Mouse (Mus musculus) G1E (cell line): ENCODE results near the gene Wdr46. TPM values are rescaled to one million over a fixed set of nuclear protein-coding genes. Genes with fewer than 3 reads are reported as not detected.
"Not testable (repeated sequence)": the region's sequence is repeated elsewhere in the genome, so short reads cannot be mapped to it uniquely, and the experiment has no call there.

Experiments
- ATAC-seq: 2 replicates; pipeline ENCODE4 v1.8.0; 2016; ENCODE audit warnings: mild to moderate bottlenecking; ENCODE audit not compliant: insufficient number of reproducible peaks, poor library complexity, low FRiP score, severe bottlenecking; ENCODE audit errors: extremely low read depth
- DNase-seq: peaks from one replicate; pipeline ENCODE4 v3.0.0; 2012; ENCODE audit warnings: low spot score
- H3K27me3 ChIP-seq: 2 replicates; pipeline ENCODE4 v1.6.1; 2012; ENCODE audit warnings: mild to moderate bottlenecking, low read length, inconsistent platforms; ENCODE audit not compliant: insufficient read depth
- H3K36me3 ChIP-seq: replicated peaks from 2 replicates; pipeline ENCODE3; 2012; ENCODE audit warnings: mild to moderate bottlenecking, inconsistent platforms
- H3K4me1 ChIP-seq: 2 replicates; pipeline ENCODE4 v1.6.1; 2012; ENCODE audit warnings: low read depth, low read length, inconsistent platforms, mixed read lengths; ENCODE audit not compliant: insufficient read depth
- H3K4me3 ChIP-seq: 2 replicates; pipeline ENCODE4 v1.5.1; 2012; ENCODE audit warnings: low read depth, mild to moderate bottlenecking, inconsistent platforms, low read length, moderate library complexity, mixed read lengths
- H3K9me3 ChIP-seq: replicated peaks from 2 replicates; pipeline ENCODE4 v1.6.1; 2012; ENCODE audit warnings: inconsistent platforms
- CTCF ChIP-seq: IDR thresholded peaks from 2 replicates; pipeline ENCODE4 v1.5.1; 2012; ENCODE audit warnings: low read depth, low read length, inconsistent platforms, mixed read lengths
- GATA1 ChIP-seq: IDR thresholded peaks from 2 replicates; pipeline ENCODE4 v1.6.1; 2012; ENCODE audit warnings: borderline replicate concordance, low read length, inconsistent platforms, mixed read lengths
- GATA2 ChIP-seq: IDR thresholded peaks from 2 replicates; pipeline ENCODE4 v1.6.1; 2012; ENCODE audit warnings: low read depth, low read length, inconsistent platforms, borderline replicate concordance
- POLR2AphosphoS5 ChIP-seq: IDR thresholded peaks from 2 replicates; pipeline ENCODE4 v1.6.1; 2012; ENCODE audit warnings: low read depth, low read length, inconsistent platforms; ENCODE audit not compliant: insufficient replicate concordance
- TAL1 ChIP-seq: conservative IDR thresholded peaks from 2 replicates; pipeline ENCODE4 v1.6.1; 2012; ENCODE audit warnings: low read depth, low read length, inconsistent platforms, mixed read lengths
- polyA plus RNA-seq: library from polyadenylated mRNA; stranded (reverse); fragments of >175 nt; gene quantifications from 2 replicates; pipeline ENCODE4 v1.2.3, GENCODE M21; 2012
- total RNA-seq, 2 experiments: library from RNA; stranded (forward) in 1 of 2; stranded (reverse) in 1 of 2; fragments of 200-1000 nt in 1 of 2; fragments of >200 nt in 1 of 2; fragmentation: Nextera tagmentation in 1 of 2; gene quantifications; 2 replicates each; pipeline ENCODE4 v1.2.3; 2014 to 2017

The Wdr46 gene
- total and polyA plus RNA-seq, 3 experiments: 29.6 to 72.2 (median 31.1) TPM

DNA sequence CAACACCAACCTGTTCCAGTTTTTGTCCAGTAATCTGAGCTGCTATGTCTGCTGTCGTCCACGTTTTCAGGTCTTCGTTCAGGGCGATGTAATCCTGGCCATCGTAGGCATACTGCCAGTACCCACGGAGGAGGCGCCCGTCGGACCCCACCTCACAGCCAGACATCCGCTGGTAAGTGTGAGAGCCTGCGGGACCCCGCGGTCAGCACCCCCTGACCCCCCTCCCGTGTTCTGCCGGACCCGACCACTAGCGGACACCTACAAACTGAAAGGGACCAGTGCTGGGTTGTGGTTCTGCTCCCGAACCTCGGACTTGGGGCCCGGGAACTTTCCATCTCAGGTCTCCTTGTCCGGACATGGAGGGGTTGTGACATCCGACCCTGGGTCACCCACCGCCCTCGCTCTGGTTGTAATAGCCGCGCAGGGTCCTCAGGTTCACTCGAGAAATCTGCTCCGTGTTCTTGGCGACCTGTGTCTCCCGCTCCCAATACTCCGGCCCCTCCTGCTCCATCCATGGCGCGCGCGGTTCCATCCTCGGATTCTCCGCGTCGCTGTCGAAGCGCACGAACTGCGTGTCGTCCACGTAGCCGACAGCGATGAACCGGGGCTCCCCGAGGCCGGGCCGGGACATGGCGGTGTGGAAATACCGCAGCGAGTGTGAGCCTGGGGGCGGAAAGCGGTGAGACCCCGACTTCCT lies 37.5 kb downstream of the Wdr46 start:
- DNase-seq (no peak), ATAC-seq (no peak)
- peak overlapping the region; percentile 77 for H3K4me3 ChIP-seq
- H3K4me1 ChIP-seq: peaks cover 53% of the 10 kb centered on the region
- H3K36me3 ChIP-seq: peaks cover 16% of the 10 kb centered on the region
- H3K27me3 ChIP-seq: peaks cover 9% of the 10 kb centered on the region
- TF ChIP-seq CTCF (no peak), POLR2AphosphoS5 (no peak), GATA1 (no peak), GATA2 (no peak), TAL1 (no peak)
- H3K9me3 ChIP-seq: no peaks in the 10 kb centered on the region

DNA sequence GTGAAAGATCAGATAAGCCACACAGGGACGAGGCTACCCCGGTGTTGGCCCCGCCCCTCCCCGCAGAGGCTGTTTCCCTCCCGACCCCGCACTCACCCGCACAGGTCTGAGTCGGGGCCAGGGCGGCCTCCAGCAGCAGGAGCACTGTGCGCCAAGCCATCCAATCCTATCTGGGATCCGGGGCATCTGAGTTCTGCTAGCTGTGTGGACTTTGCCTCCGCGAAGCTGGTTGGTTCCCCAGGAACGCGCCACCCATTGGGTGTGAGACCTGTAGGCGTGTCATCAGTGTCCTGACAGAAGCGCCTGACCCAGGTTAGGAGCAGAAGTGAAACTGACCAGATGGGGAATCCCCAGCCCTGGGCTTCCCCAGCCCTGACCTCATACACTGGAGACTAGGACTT lies 38.2 kb downstream of the Wdr46 start:
- DNase-seq: peak; percentile 84
- TF ChIP-seq POLR2AphosphoS5 (no peak), TAL1 (no peak), GATA2 (no peak), GATA1 (no peak), CTCF (no peak)
- peaks cover 9% of the 10 kb centered on the region for H3K27me3 ChIP-seq

DNA sequence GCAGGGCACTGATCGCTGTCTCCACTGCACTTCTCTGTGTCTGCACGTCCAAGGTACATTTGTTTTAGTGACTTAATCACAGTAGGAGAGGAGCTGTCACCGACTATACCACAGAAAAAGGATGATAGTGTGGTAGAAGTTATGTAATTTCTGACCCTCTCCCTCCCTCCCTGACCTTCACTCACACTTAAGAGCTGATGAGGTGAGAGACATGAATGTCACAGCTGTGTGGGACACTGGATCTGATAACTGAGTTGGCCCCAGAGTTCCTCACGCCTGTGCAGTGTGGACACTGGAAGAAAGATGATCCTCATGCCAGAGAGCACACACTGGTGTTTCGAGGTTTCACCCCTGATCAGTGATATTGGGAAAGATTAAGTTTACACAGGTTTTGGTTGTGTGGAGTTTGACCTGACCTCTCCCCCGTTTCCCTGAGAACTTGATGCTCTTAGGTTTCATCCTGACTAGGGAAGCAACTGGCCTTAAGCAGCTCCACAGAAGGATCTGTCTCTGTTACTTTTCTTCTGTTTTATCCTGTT lies 39.1 kb downstream of the Wdr46 start:
- no peak for TF ChIP-seq GATA1
- no peak for TF ChIP-seq CTCF
- no peak for TF ChIP-seq TAL1
- TF ChIP-seq GATA2: no peak
- TF ChIP-seq POLR2AphosphoS5: no peak

More for the DNA sequence above, 38.2 kb downstream of the Wdr46 start:
- Histone ChIP-seq H3K4me3 (peak overlapping the region; percentile 77), H3K9me3 (no peaks in the 10 kb centered on the region), H3K4me1 (peaks cover 51% of the 10 kb centered on the region), H3K36me3 (peaks cover 16% of the 10 kb centered on the region)
- ATAC-seq: peak; percentile 92

DNA sequence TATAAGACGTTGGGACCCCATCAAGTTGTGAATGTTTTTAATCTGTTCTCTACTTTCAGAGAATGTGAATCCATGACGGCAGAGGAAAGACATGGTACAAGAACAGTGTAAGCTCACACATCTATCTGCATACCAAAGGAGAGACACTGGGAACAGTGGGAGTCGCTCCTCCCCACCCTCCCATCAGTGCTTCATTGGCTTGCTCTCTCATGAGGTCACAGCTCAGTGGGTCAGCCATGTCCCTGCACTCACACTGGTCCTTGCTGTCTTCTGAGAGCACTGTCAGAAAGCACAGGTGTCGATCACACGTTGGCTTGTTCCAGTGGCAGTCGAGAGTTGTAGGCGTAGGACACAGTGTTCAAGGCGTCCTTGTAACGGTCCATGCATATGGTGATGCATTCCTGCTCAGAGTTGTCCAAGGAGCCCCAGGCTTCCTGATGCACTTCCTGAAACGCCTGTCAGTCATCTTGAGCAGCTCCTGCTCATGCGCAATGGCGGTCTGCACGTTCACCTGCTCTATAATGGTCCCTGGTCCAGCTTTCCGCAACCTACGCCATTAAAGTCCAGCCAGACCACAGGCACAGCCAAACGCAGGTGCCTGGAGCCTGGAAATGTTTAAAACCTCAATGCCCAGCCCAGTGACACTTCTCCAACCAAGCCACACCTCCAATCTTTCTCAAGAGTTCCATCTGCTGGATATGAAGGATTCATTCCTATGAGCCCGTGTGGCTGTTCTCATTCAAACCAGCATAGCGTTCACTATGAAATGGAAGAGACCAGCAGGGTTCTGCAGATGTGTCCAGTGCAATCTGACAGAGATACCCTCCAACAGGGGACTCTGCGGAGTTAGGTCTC lies 39.9 kb downstream of the Wdr46 start:
- TF ChIP-seq POLR2AphosphoS5 (no peak), TAL1 (no peak), GATA1 (no peak), GATA2 (no peak), CTCF (no peak)
- H3K4me1 ChIP-seq: peaks cover 48% of the 10 kb centered on the region
- peaks cover 11% of the 10 kb centered on the region for H3K27me3 ChIP-seq
- ATAC-seq (no peak), DNase-seq (no peak)
- H3K9me3 ChIP-seq: no peaks in the 10 kb centered on the region
- peak overlapping the region; percentile 73; the same call in 1 of the 2 replicates for H3K4me3 ChIP-seq
- H3K36me3 ChIP-seq: peaks cover 6% of the 10 kb centered on the region

More for the DNA sequence above, 39.1 kb downstream of the Wdr46 start:
- Histone ChIP-seq H3K4me1 (peaks cover 48% of the 10 kb centered on the region), H3K27me3 (peaks cover 9% of the 10 kb centered on the region), H3K4me3 (no peak overlapping the region; the same call in 1 of the 2 replicates), H3K9me3 (no peaks in the 10 kb centered on the region), H3K36me3 (peaks cover 13% of the 10 kb centered on the region)
- ATAC-seq: no peak
- DNase-seq: no peak

DNA sequence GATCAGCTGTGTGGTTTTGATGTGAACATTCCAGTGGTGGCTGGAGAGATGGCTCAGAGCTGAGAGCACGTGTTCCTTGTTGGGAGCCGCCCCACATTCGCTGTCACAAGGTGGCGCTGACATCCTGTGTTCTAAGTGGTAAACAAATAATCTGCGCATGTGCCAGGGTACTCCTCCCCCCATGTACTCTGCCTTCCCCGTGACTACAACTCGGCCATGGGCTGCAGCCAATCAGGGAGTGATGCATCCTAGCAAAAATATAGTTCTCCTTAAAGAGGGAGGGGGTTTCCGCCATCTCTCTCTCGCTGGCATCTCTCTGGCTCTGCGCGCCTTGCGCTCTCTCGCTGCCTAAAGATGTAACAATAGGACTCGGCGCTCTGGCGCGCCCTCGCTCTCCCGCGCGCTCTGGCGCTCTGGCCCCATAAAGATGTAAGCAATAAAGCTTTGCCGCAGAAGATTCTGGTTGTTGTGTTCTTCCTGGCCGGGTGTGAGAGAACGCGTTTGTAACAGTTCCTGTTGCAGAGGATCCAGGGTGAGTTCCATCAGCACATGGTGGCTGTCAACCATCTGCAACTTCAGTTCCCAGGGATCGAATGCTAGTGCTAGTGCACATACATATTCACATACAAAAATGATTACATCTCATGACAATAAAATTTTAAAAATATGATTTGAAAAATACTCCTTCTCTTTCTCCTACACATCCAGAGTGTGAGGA lies 40.9 kb downstream of the Wdr46 start:
- peak; percentile 61; the same call in 1 of the 2 replicates for ATAC-seq

More for the DNA sequence above, 40.9 kb downstream of the Wdr46 start:
- H3K9me3 ChIP-seq, H3K36me3 ChIP-seq: not testable (repeated sequence)
- H3K27me3 ChIP-seq: peaks cover 15% of the 10 kb centered on the region
- peak overlapping the region; percentile 73 for H3K4me3 ChIP-seq
- TF ChIP-seq CTCF: peak; percentile 27; the same call in 1 of the 2 replicates
- peaks cover 48% of the 10 kb centered on the region for H3K4me1 ChIP-seq
- peak; percentile 47 for DNase-seq
